Mouse (Mus musculus) heart, embryonic 11.5 days (tissue): Measurements from ENCODE around the gene 9430015G10Rik. TPM values are rescaled to one million over a fixed set of nuclear protein-coding genes. Genes with fewer than 3 reads are reported as not detected.
A peak's percentile ranks its signal among the peaks of the same experiment; 100 is the strongest.

Source experiments
- ATAC-seq: fragments of 200-750 bp; cut with Nextera tagmentation; replicated peaks from 2 replicates; pipeline ENCODE4 v1.8.0; 2017; ENCODE audit warnings: moderate library complexity; ENCODE audit not compliant: insufficient number of reproducible peaks, low FRiP score, low TSS enrichment
- H3K27ac ChIP-seq: fragments of 300-500 bp; sonication (generic); 2 replicates; pipeline ENCODE4 v1.5.1; 2014; ENCODE audit warnings: mild to moderate bottlenecking, low read depth, low read length
- H3K27me3 ChIP-seq: fragments of 300-500 bp; sonication (generic); 2 replicates; pipeline ENCODE4 v1.6.1; 2014; ENCODE audit warnings: mild to moderate bottlenecking, low read length, mixed read lengths; ENCODE audit not compliant: control insufficient read depth, insufficient read depth
- H3K36me3 ChIP-seq: fragments of 300-500 bp; sonication (generic); 2 replicates; pipeline ENCODE4 v1.6.1; 2014; ENCODE audit warnings: mild to moderate bottlenecking, low read length, moderate library complexity, mixed read lengths; ENCODE audit not compliant: control insufficient read depth, insufficient read depth
- H3K4me1 ChIP-seq: fragments of 300-500 bp; sonication (generic); 2 replicates; pipeline ENCODE4 v1.6.1; 2014; ENCODE audit warnings: low read length; ENCODE audit not compliant: control insufficient read depth, insufficient read depth
- H3K4me2 ChIP-seq: fragments of 300-500 bp; sonication (generic); 2 replicates; pipeline ENCODE4 v1.6.1; 2014; ENCODE audit warnings: mild to moderate bottlenecking, moderate library complexity
- H3K4me3 ChIP-seq: fragments of 300-500 bp; sonication (generic); 2 replicates; pipeline ENCODE4 v1.5.1; 2014; ENCODE audit warnings: low read depth, low read length
- H3K9ac ChIP-seq: fragments of 300-500 bp; sonication (generic); 2 replicates; pipeline ENCODE4 v1.6.1; 2014; ENCODE audit warnings: mild to moderate bottlenecking, low read depth, low read length, moderate library complexity
- H3K9me3 ChIP-seq: fragments of 300-500 bp; sonication (generic); replicated peaks from 2 replicates; pipeline ENCODE4 v1.6.1; 2016; ENCODE audit warnings: low read length; ENCODE audit not compliant: control insufficient read depth
- WGBS: fragments of 180-500 bp; shearing (Covaris S2); extraction: QIAGEN DNeasy Blood & Tissue Kit; methylation state at CpG from one replicate; pipeline ENCODE4 v1.1.7; 2014; ENCODE audit not compliant: insufficient replicate concordance; 5-methylcytosine and 5-hydroxymethylcytosine counted together
- polyA plus RNA-seq: library from polyadenylated mRNA; unstranded; fragments of >200 nt; fragmentation: Nextera tagmentation; extraction: Ambion mirVana; gene quantifications from 2 replicates; pipeline ENCODE4 v1.2.1, GENCODE M21; 2014

9430015G10Rik gene
- polyA plus RNA-seq, 1 experiment from 2014 or later = 23.6 TPM

GRCm38 (mm10) chr4:156108606-156109546, 906 bp upstream of the 9430015G10Rik start:
- peak overlapping the region; percentile 80 for H3K4me3 ChIP-seq
- peak overlapping the region; percentile 58; the same call in 1 of the 2 replicates for H3K27ac ChIP-seq
- WGBS = 26% methylated on average over 13 of the region's 13 CpGs
- peak overlapping the region; percentile 66; the same call in 1 of the 2 replicates for H3K9ac ChIP-seq
- H3K4me1 ChIP-seq = no peaks in the 10 kb centered on the region; the same call in 1 of the 2 replicates
- no peaks in the 10 kb centered on the region for H3K9me3 ChIP-seq
- H3K36me3 ChIP-seq = no peaks in the 10 kb centered on the region
- peak overlapping the region; percentile 54 for H3K4me2 ChIP-seq
- H3K27me3 ChIP-seq = no peaks in the 10 kb centered on the region
- 0 out of 2 replicates have a peak, but pooled peaks have one; percentile 63 for ATAC-seq

- Histone ChIP-seq H3K4me2 (no peak overlapping the region), H3K9ac (no peak overlapping the region), H3K27ac (no peak overlapping the region), H3K9me3 (no peaks in the 10 kb centered on the region), H3K27me3 (no peaks in the 10 kb centered on the region), H3K36me3 (peaks cover 38% of the 10 kb centered on the region), H3K4me1 (no peaks in the 10 kb centered on the region), H3K4me3 (no peak overlapping the region)
- ATAC-seq = no peak
- 97% methylated on average over 7 of the region's 7 CpGs for WGBS
Observed at GRCm38 (mm10) chr4:156124077-156124476, 14.3 kb downstream of the 9430015G10Rik start.

GRCm38 (mm10) chr4:156125393-156125792, 15.6 kb downstream of the 9430015G10Rik start:
- H3K9me3 ChIP-seq = no peaks in the 10 kb centered on the region
- 94% methylated on average over 6 of the region's 6 CpGs for WGBS
- no peak overlapping the region for H3K27ac ChIP-seq
- peaks cover 29% of the 10 kb centered on the region for H3K36me3 ChIP-seq
- H3K4me1 ChIP-seq = no peaks in the 10 kb centered on the region
- no peak overlapping the region for H3K4me3 ChIP-seq
- ATAC-seq = no peak
- H3K9ac ChIP-seq = no peak overlapping the region
- no peaks in the 10 kb centered on the region for H3K27me3 ChIP-seq
- no peak overlapping the region for H3K4me2 ChIP-seq

GRCm38 (mm10) chr4:156126841-156127240, 17.1 kb downstream of the 9430015G10Rik start:
- Histone ChIP-seq H3K4me2 (no peak overlapping the region), H3K27me3 (no peaks in the 10 kb centered on the region), H3K9me3 (no peaks in the 10 kb centered on the region), H3K36me3 (peaks cover 29% of the 10 kb centered on the region), H3K4me1 (peaks cover 3% of the 10 kb centered on the region; the same call in 1 of the 2 replicates), H3K27ac (no peak overlapping the region), H3K4me3 (no peak overlapping the region), H3K9ac (no peak overlapping the region)
- 86% methylated on average over 7 of the region's 7 CpGs for WGBS
- ATAC-seq = no peak

GRCm38 (mm10) chr4:156128746-156129145, 19.0 kb downstream of the 9430015G10Rik start:
- no peak for ATAC-seq
- Histone ChIP-seq H3K9me3 (no peaks in the 10 kb centered on the region), H3K36me3 (peaks cover 21% of the 10 kb centered on the region), H3K27me3 (no peaks in the 10 kb centered on the region), H3K4me1 (peaks cover 3% of the 10 kb centered on the region; the same call in 1 of the 2 replicates), H3K27ac (no peak overlapping the region), H3K4me2 (no peak overlapping the region), H3K9ac (no peak overlapping the region), H3K4me3 (no peak overlapping the region)
- 76% methylated on average over 5 of the region's 5 CpGs for WGBS

- H3K36me3 ChIP-seq = peaks cover 12% of the 10 kb centered on the region
- H3K9ac ChIP-seq = 0 out of 2 replicates have a peak within 1 kb of the TSS, but pooled peaks have one; percentile 28
- H3K4me2 ChIP-seq = no peak within 1 kb of the TSS
- no peak within 1 kb of the TSS for H3K4me3 ChIP-seq
- no peak for ATAC-seq
- H3K4me1 ChIP-seq = peaks cover 3% of the 10 kb centered on the region; the same call in 1 of the 2 replicates
- 78% methylated on average over 15 of the region's 15 CpGs for WGBS
- no peaks in the 10 kb centered on the region for H3K9me3 ChIP-seq
- no peaks in the 10 kb centered on the region for H3K27me3 ChIP-seq
- no peak within 1 kb of the TSS for H3K27ac ChIP-seq
Observed at GRCm38 (mm10) chr4:156130436-156130835, 20.7 kb downstream of the 9430015G10Rik start, which contains the start of gene Rnf223. Rnf223 (plus strand) TSS chr4:156130513.

- 78% methylated on average over 10 of the region's 10 CpGs for WGBS
- peaks cover 7% of the 10 kb centered on the region; the same call in 1 of the 2 replicates for H3K36me3 ChIP-seq
- no peaks in the 10 kb centered on the region for H3K9me3 ChIP-seq
- H3K27me3 ChIP-seq = no peaks in the 10 kb centered on the region
- peaks cover 3% of the 10 kb centered on the region; the same call in 1 of the 2 replicates for H3K4me1 ChIP-seq
- H3K4me3 ChIP-seq = no peak overlapping the region
- H3K4me2 ChIP-seq = no peak overlapping the region
- no peak overlapping the region for H3K27ac ChIP-seq
- H3K9ac ChIP-seq = 0 out of 2 replicates have a peak overlapping the region, but pooled peaks have one; percentile 28
- no peak for ATAC-seq
Observed at GRCm38 (mm10) chr4:156130940-156131339, 21.2 kb downstream of the 9430015G10Rik start.

- ATAC-seq = no peak
- Histone ChIP-seq H3K27ac (no peak overlapping the region), H3K27me3 (no peaks in the 10 kb centered on the region), H3K4me1 (peaks cover 3% of the 10 kb centered on the region; the same call in 1 of the 2 replicates), H3K4me3 (no peak overlapping the region), H3K9me3 (0 out of 2 replicates have a peak, but pooled peaks cover under 1% of the 10 kb centered on the region), H3K36me3 (no peaks in the 10 kb centered on the region), H3K4me2 (no peak overlapping the region), H3K9ac (no peak overlapping the region)
- WGBS = 62% methylated on average over 5 of the region's 5 CpGs
Observed at GRCm38 (mm10) chr4:156133334-156133733, 23.6 kb downstream of the 9430015G10Rik start.
